Comparison of ENCODE assay signal across 27 mouse cellular contexts in the genomic region with DNA sequence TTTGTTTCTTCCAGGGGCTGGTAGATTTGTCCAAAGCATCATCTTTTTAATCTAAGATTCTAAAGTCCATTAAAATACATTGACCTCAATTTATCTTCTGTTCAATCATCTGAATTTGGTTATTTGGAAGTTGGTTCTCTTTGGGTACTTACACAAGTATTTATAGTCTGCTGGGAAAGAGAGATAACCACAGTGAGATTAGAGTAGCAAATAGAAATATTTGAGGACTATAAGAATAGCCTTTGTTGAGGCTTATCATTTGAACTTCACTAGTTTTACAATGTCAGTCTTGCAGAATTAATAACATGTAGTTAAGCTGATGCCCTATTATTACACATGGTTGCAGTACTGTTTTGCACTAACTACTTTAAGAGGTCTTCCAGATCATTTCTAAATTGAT.
"Had no signal": no experiment of that assay in that cellular context is flagged by ENCODE, and none has a peak within 500 bp of the region (broad histone marks: within the 10 kb centered on the region; RNA-seq: fewer than 3 reads in every experiment).

No protein-coding gene starts in this region.

- H3K9ac ChIP-seq: embryonic facial prominence, embryonic 12.5 days; embryonic facial prominence, embryonic 13.5 days; embryonic facial prominence, embryonic 15.5 days; forebrain, embryonic 12.5 days; forebrain, embryonic 13.5 days; forebrain, embryonic 15.5 days; forebrain, postnatal 0 days had no signal

- H3K27me3 ChIP-seq: embryonic facial prominence, embryonic 12.5 days; embryonic facial prominence, embryonic 13.5 days; embryonic facial prominence, embryonic 15.5 days; forebrain, embryonic 12.5 days; forebrain, embryonic 13.5 days; forebrain, embryonic 15.5 days had no signal

- ATAC-seq: forebrain, embryonic 13.5 days; forebrain, embryonic 14.5 days; forebrain, embryonic 15.5 days; forebrain, embryonic 16.5 days; forebrain, postnatal 0 days had no signal

- H3K36me3 ChIP-seq: embryonic facial prominence, embryonic 12.5 days; embryonic facial prominence, embryonic 15.5 days; forebrain, embryonic 12.5 days; forebrain, embryonic 15.5 days had no signal

- H3K27ac ChIP-seq: embryonic facial prominence, embryonic 10.5 days; embryonic facial prominence, embryonic 12.5 days; embryonic facial prominence, embryonic 13.5 days; embryonic facial prominence, embryonic 15.5 days; forebrain, embryonic 10.5 days; forebrain, embryonic 12.5 days; forebrain, embryonic 13.5 days; forebrain, embryonic 15.5 days; gastrocnemius, adult 2 months; heart, adult 2 months had no signal

- H3K4me1 ChIP-seq: embryonic facial prominence, embryonic 12.5 days; embryonic facial prominence, embryonic 13.5 days; embryonic facial prominence, embryonic 15.5 days had no signal

- H3K4me2 ChIP-seq: embryonic facial prominence, embryonic 12.5 days; embryonic facial prominence, embryonic 13.5 days; embryonic facial prominence, embryonic 15.5 days; forebrain, embryonic 12.5 days; forebrain, embryonic 13.5 days; forebrain, embryonic 15.5 days had no signal

- H3K4me3 ChIP-seq: embryonic facial prominence, embryonic 10.5 days; embryonic facial prominence, embryonic 12.5 days; embryonic facial prominence, embryonic 13.5 days; embryonic facial prominence, embryonic 15.5 days; erythroblast, embryonic 14.5 days; forebrain, embryonic 10.5 days; forebrain, embryonic 12.5 days; forebrain, embryonic 13.5 days; forebrain, embryonic 15.5 days; gastrocnemius, adult 2 months; heart, adult 2 months had no signal

- DNase-seq: cerebellum, adult 9-10 months; cerebellum, adult 9-11 months; cerebellum, postnatal 10 days; cerebellum, postnatal 14 days; cerebellum, postnatal 25 days; cerebellum, postnatal 36 days; embryo, embryonic 11 days; forebrain, postnatal 0 days; gastrocnemius, adult 2 months; gastrocnemius, postnatal 10 days; gastrocnemius, postnatal 14 days; gastrocnemius, postnatal 25 days; gastrocnemius, postnatal 36 days; heart, adult 11 months; heart, adult 18-20 months; heart, adult 2 months had no signal

- H3K9me3 ChIP-seq: embryonic facial prominence, embryonic 10.5 days; embryonic facial prominence, embryonic 12.5 days; embryonic facial prominence, embryonic 13.5 days; embryonic facial prominence, embryonic 15.5 days; forebrain, embryonic 10.5 days; forebrain, embryonic 12.5 days; forebrain, embryonic 13.5 days; forebrain, embryonic 15.5 days had no signal
